Mouse (Mus musculus): ENCODE results near the gene Pcyt1a. TPM values are rescaled to one million over a fixed set of nuclear protein-coding genes. Genes with fewer than 3 reads are reported as not detected.

Pcyt1a gene
- polyA plus RNA-seq, 1 experiment = not detected

DNA sequence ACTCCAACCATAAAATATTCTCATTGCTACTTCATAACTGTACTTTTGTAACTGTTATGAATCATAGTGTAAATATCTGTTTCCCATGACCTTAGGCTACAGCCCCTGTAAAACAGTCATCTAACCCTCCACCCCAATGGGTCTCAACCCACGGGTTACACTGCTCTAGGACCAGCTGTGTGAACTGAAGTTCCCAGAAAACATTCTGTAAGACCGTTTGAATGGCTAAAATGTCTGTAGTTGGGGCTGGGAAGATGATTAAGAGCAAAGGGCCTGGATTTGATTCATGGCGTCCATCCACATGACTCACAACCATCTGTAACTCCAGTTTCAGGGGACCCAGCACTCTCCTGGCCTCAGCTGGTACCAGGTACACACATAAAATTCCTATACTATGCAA lies 32.5 kb upstream of the Pcyt1a start:
- Histone ChIP-seq H3K27ac (ENCODE audit: insufficient read depth, low read depth, low read length) (no peak overlapping the region), H3K4me1 (ENCODE audit: control insufficient read depth, insufficient read depth, low read length) (no peaks in the 10 kb centered on the region), H3K4me3 (ENCODE audit: insufficient read depth, low read depth, low read length) (no peak overlapping the region)
- 78% methylated on average over 3 of the region's 3 CpGs for WGBS
- TF ChIP-seq POLR2A (IDR thresholded peaks at IDR 0.05; ENCODE audit: insufficient read depth, low read depth, low read length) (no peak), CTCF (IDR thresholded peaks at IDR 0.05; ENCODE audit: insufficient read depth, low read depth, low read length) (no peak)

GRCm38 (mm10) chr16:32400267-32400666 lies 30.5 kb upstream of the Pcyt1a start, which contains the start of gene Tm4sf19:
Gene Tm4sf19 (plus strand): TSS chr16:32400506.
- WGBS = 81% methylated on average over 7 of the region's 7 CpGs
- Histone ChIP-seq H3K4me1 (ENCODE audit: control insufficient read depth, insufficient read depth, low read length) (no peaks in the 10 kb centered on the region), H3K27ac (ENCODE audit: insufficient read depth, low read depth, low read length) (no peak within 1 kb of the TSS)

GRCm38 (mm10) chr16:32401335-32401965 lies 29.3 kb upstream of the Pcyt1a start:
- H3K4me3 ChIP-seq (ENCODE audit: insufficient read depth, low read depth, low read length) = no peak overlapping the region
- TF ChIP-seq POLR2A (IDR thresholded peaks at IDR 0.05; ENCODE audit: insufficient read depth, low read depth, low read length) (no peak), CTCF (IDR thresholded peaks at IDR 0.05; ENCODE audit: insufficient read depth, low read depth, low read length) (no peak)
- WGBS = 85% methylated on average over 9 of the region's 9 CpGs
- H3K27ac ChIP-seq (ENCODE audit: insufficient read depth, low read depth, low read length) = no peak overlapping the region
- no peaks in the 10 kb centered on the region for H3K4me1 ChIP-seq (ENCODE audit: control insufficient read depth, insufficient read depth, low read length)

More at GRCm38 (mm10) chr16:32400267-32400666, 30.5 kb upstream of the Pcyt1a start, which contains the start of gene Tm4sf19:
- TF ChIP-seq CTCF (IDR thresholded peaks at IDR 0.05; ENCODE audit: insufficient read depth, low read depth, low read length) (no peak), POLR2A (IDR thresholded peaks at IDR 0.05; ENCODE audit: insufficient read depth, low read depth, low read length) (no peak)
- no peak within 1 kb of the TSS for H3K4me3 ChIP-seq (ENCODE audit: insufficient read depth, low read depth, low read length)

GRCm38 (mm10) chr16:32402818-32403217 lies 27.9 kb upstream of the Pcyt1a start:
- H3K4me3 ChIP-seq (ENCODE audit: insufficient read depth, low read depth, low read length) = no peak overlapping the region
- H3K27ac ChIP-seq (ENCODE audit: insufficient read depth, low read depth, low read length) = no peak overlapping the region
- WGBS = 85% methylated on average over 3 of the region's 3 CpGs
- H3K4me1 ChIP-seq (ENCODE audit: control insufficient read depth, insufficient read depth, low read length) = no peaks in the 10 kb centered on the region
- TF ChIP-seq CTCF (IDR thresholded peaks at IDR 0.05; ENCODE audit: insufficient read depth, low read depth, low read length) (no peak), POLR2A (IDR thresholded peaks at IDR 0.05; ENCODE audit: insufficient read depth, low read depth, low read length) (no peak)

DNA sequence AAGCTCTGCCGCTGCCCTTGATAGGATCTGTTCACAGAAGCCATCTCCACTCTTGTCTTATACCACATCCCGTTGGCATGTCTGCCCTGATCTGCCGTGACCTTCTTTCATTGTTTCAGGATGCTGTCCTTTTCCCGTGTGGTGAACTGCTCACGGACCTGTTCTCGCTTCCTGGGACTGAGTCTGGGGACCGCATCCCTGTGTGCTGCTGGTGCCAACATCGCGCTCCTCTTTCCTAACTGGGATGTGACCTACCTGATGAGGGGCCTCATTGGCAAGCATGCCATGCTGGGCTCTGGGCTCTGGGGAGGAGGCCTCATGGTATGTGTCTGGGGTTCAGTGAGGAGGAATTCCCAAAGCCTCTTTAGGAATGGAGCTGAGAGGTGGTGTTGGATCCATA lies 25.0 kb upstream of the Pcyt1a start:
- 95% methylated on average over 9 of the region's 9 CpGs for WGBS
- no peak for TF ChIP-seq CTCF (IDR thresholded peaks at IDR 0.05; ENCODE audit: insufficient read depth, low read depth, low read length)
- TF ChIP-seq POLR2A (IDR thresholded peaks at IDR 0.05; ENCODE audit: insufficient read depth, low read depth, low read length) = no peak

GRCm38 (mm10) chr16:32406671-32407070 lies 24.1 kb upstream of the Pcyt1a start:
- Histone ChIP-seq H3K4me3 (ENCODE audit: insufficient read depth, low read depth, low read length) (no peak overlapping the region), H3K27ac (ENCODE audit: insufficient read depth, low read depth, low read length) (no peak overlapping the region), H3K4me1 (ENCODE audit: control insufficient read depth, insufficient read depth, low read length) (no peaks in the 10 kb centered on the region)
- 80% methylated on average over 6 of the region's 6 CpGs for WGBS
- TF ChIP-seq POLR2A (IDR thresholded peaks at IDR 0.05; ENCODE audit: insufficient read depth, low read depth, low read length) (no peak), CTCF (IDR thresholded peaks at IDR 0.05; ENCODE audit: insufficient read depth, low read depth, low read length) (no peak)

More for the DNA sequence above, 25.0 kb upstream of the Pcyt1a start:
- H3K4me3 ChIP-seq (ENCODE audit: insufficient read depth, low read depth, low read length) = no peak overlapping the region
- H3K27ac ChIP-seq (ENCODE audit: insufficient read depth, low read depth, low read length) = no peak overlapping the region
- no peaks in the 10 kb centered on the region for H3K4me1 ChIP-seq (ENCODE audit: control insufficient read depth, insufficient read depth, low read length)

DNA sequence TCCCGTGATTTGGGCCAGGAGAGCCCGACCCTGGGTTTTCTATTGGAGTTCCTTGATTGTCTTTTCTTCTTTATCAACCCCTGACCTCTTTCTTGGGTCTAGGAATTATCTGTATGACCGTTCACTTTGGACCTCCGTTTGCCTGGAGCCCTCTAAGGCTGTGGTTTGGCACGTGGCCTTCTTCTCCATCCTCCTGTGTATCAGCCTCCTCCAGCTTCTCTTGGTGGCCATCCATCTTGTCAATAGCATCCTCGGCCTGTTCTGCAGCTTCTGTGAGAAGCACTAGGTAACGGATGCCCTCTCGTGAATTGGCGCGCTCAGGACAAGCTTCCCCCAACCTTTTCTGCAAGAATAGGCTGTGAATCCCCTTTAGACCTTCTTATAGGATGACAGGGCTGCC lies 23.0 kb upstream of the Pcyt1a start:
- Histone ChIP-seq H3K4me3 (ENCODE audit: insufficient read depth, low read depth, low read length) (no peak overlapping the region), H3K4me1 (ENCODE audit: control insufficient read depth, insufficient read depth, low read length) (no peaks in the 10 kb centered on the region), H3K27ac (ENCODE audit: insufficient read depth, low read depth, low read length) (no peak overlapping the region)
- TF ChIP-seq CTCF (IDR thresholded peaks at IDR 0.05; ENCODE audit: insufficient read depth, low read depth, low read length) = no peak
- no peak for TF ChIP-seq POLR2A (IDR thresholded peaks at IDR 0.05; ENCODE audit: insufficient read depth, low read depth, low read length)
- WGBS = 85% methylated on average over 10 of the region's 10 CpGs

DNA sequence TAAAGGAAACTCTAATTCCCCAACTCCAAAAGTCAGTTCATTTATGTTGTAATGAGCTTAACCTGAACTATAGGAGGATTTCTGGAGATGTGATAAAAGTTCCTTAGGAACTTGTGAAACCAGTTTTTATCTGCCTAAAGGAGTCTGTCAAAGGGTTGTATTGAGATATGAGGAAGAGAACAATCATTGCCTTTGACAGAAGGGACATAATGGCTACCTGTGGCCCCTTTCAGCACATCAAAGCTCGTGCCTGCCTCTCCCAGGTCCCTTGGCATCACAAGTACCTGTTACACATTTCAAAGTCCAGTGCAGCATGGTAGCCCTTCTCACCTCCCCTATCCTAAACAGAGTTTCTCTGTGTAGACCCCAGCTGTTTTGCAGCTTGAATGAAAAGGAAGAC lies 13.3 kb upstream of the Pcyt1a start:
- H3K4me3 ChIP-seq (ENCODE audit: insufficient read depth, low read depth, low read length) = no peak overlapping the region
- WGBS = 30% methylated on average over 1 of the region's 1 CpGs
- H3K27ac ChIP-seq (ENCODE audit: insufficient read depth, low read depth, low read length) = no peak overlapping the region
- no peaks in the 10 kb centered on the region for H3K4me1 ChIP-seq (ENCODE audit: control insufficient read depth, insufficient read depth, low read length)
- TF ChIP-seq CTCF (IDR thresholded peaks at IDR 0.05; ENCODE audit: insufficient read depth, low read depth, low read length) (no peak), POLR2A (IDR thresholded peaks at IDR 0.05; ENCODE audit: insufficient read depth, low read depth, low read length) (no peak)

DNA sequence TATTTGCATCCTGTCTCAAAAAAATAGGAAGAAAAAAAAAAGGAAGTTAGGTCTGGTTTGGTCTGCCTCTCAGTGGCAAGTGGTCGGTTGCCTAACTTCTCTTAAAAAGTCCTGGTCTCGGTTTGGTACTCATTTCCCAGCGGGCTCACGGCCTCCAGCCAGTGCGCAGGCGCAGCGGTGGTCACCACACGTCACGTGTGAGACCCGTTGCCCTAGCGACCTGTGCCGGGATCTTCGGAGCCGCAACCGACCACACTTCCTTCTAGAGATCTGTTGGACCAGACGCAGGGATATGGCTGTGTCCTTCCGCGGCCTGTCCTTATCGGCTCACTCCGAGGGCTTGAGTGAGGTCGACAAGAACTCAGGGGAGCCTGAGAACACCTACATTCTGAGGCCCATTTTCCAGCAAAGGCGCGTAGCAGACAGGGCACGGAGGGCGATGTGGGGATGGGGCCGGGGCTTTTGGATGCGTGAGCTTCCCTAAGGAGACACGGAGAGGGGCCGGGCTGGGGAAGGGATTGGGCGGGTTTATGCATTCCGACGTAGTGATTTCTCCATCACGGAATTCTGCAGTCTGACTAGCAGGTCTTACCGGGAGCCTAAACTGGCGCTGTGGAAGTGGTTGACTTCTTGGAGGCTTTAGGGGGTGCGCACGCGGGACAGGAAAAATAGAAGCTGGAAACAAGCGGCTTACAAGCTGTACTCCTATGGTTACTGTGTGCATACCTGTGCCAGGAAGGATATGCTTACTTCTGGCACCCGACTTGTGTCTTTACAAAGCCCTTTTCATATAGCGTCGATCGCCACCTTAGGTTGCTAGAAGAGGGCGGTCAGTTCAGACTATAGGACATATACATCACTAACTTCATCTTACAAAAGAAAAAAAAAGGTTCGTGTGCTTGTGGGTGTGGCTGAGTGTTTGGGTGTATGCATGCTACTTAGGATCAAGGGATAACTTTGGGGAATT lies 10.9 kb upstream of the Pcyt1a start, which contains the start of gene Tctex1d2:
TSS of gene Tctex1d2 (plus strand) at position 186 of the 967 bp plus-strand sequence.
- TF ChIP-seq POLR2A (IDR thresholded peaks at IDR 0.05; ENCODE audit: insufficient read depth, low read depth, low read length) = peak; percentile 73
- no peak for TF ChIP-seq CTCF (IDR thresholded peaks at IDR 0.05; ENCODE audit: insufficient read depth, low read depth, low read length)
- peak within 1 kb of the TSS; percentile 62 for H3K4me3 ChIP-seq (ENCODE audit: insufficient read depth, low read depth, low read length)
- under 1% methylated on average over 45 of the region's 45 CpGs for WGBS
- peak within 1 kb of the TSS; percentile 72 for H3K27ac ChIP-seq (ENCODE audit: insufficient read depth, low read depth, low read length)
- H3K4me1 ChIP-seq (ENCODE audit: control insufficient read depth, insufficient read depth, low read length) = no peaks in the 10 kb centered on the region

All from olfactory bulb, adult 2 months (tissue).